Mouse (Mus musculus) MEL (cell line): ENCODE data around the gene Tgfbr3l.

Source experiments
- BHLHE40 ChIP-seq: IDR thresholded peaks from 2 replicates; pipeline ENCODE4 v1.6.1; 2012; ENCODE audit warnings: low read depth, mild to moderate bottlenecking, inconsistent platforms, low read length, improper control_type of control experiment, borderline replicate concordance
- E2F4 ChIP-seq: IDR thresholded peaks from 2 replicates; pipeline ENCODE4 v1.6.1; 2011; ENCODE audit warnings: low read depth, low read length, improper control_type of control experiment, borderline replicate concordance
- TAL1 ChIP-seq: IDR thresholded peaks from 2 replicates; pipeline ENCODE4 v1.6.1; 2012; ENCODE audit warnings: mild to moderate bottlenecking, inconsistent platforms, low read length, moderate library complexity, mixed read lengths
- ZNF384 ChIP-seq: IDR thresholded peaks from 2 replicates; pipeline ENCODE4 v1.6.1; 2012; ENCODE audit warnings: low read depth, mild to moderate bottlenecking, inconsistent platforms, low read length, improper control_type of control experiment

DNA sequence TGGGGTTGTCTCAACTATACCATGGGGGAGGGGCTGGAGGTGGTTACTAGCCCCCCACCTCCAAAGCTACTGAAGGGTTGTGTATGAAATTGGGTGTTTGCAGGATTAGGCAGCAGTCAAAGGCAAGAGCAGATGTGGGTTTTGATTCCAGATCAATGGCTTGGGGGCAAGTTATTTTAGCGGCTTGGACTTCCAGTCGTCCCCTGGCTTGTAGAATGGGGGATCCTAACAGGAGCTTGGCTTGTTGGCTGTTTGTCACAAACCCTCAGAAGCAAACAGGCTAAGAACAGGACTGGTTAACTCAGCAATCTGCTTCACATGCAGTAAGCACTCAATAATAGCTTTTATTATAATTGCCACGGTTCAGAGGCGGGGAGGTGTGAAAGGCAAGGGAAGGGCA is 9.3 kb downstream of the Tgfbr3l start:
- TF ChIP-seq E2F4 (no peak), ZNF384 (no peak), TAL1 (no peak), BHLHE40 (no peak)
